Mouse (Mus musculus) E14TG2a.4 (cell line): ENCODE measurements around the gene Adk.

Source experiments
- H3K27me3 ChIP-seq: 2 replicates; pipeline ENCODE4 v1.6.1; 2014; ENCODE audit warnings: low read length, control low read depth; ENCODE audit not compliant: insufficient read depth
- H3K36me3 ChIP-seq: 2 replicates; pipeline ENCODE4 v1.6.1; 2014; ENCODE audit warnings: low read length, control low read depth; ENCODE audit not compliant: insufficient read depth
- H3K4me1 ChIP-seq: replicated peaks from 2 replicates; pipeline ENCODE4 v1.6.1; 2014; ENCODE audit warnings: low read depth, low read length, control low read depth
- H3K4me3 ChIP-seq: replicated peaks from 2 replicates; pipeline ENCODE4 v1.5.1; 2014; ENCODE audit warnings: mild to moderate bottlenecking, low read length
- H3K9me3 ChIP-seq: 2 replicates; pipeline ENCODE4 v1.6.1; 2014; ENCODE audit warnings: low read length, control low read depth
- CTCF ChIP-seq: conservative IDR thresholded peaks from 2 replicates; pipeline ENCODE4 v1.5.1; 2014; ENCODE audit warnings: low read length
- NANOG ChIP-seq: IDR thresholded peaks from 2 replicates; pipeline ENCODE4 v1.6.1; 2014; ENCODE audit warnings: borderline replicate concordance, low read length, mixed read lengths
- POU5F1 ChIP-seq: IDR thresholded peaks from 2 replicates; pipeline ENCODE4 v1.6.1; 2014; ENCODE audit warnings: low read length, borderline replicate concordance

Gene Adk

DNA sequence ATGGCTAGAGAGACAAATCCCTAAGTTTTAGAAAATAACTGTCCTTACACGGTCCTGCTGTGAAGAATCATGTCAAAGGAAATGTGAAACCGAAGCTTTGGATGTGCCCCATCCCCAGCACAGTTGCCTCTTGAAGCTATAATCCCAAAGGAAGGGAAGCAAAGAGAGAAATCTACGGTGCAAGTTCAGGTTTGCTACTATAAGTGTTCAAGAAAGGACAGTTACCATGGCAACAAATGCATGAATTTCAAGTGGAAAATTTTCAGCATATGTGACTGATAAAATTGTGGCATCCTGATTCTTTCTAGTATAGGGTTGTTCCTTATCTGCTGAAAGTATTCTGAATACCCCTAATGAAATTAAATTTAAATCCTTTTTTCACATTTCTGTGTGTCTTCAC lies 169.8 kb downstream of the Adk start:
- no peaks in the 10 kb centered on the region for H3K4me1 ChIP-seq
- TF ChIP-seq CTCF (no peak), POU5F1 (no peak), NANOG (no peak)
- no peak overlapping the region for H3K4me3 ChIP-seq
- no peaks in the 10 kb centered on the region for H3K9me3 ChIP-seq
- H3K36me3 ChIP-seq, result no peaks in the 10 kb centered on the region
- no peaks in the 10 kb centered on the region for H3K27me3 ChIP-seq

DNA sequence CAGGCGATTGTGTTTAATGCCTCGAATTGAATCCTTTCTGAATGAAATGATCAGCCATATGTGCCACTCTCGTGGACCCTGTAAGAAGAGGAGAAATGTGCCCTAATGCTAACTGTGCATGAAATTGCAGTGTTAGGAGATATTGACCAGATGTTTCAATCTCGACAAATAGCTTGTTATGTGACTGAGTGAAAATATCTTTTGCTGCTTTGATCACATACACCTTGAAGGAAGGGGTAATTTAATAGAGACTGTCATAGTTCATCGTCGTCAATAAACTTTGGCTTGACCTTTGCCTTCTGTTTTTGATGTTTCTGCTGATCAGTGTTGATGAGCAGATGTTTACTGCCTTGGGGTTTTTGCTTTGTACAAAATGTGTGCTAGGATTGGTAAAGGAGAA lies 171.1 kb downstream of the Adk start:
- TF ChIP-seq CTCF (no peak), NANOG (no peak), POU5F1 (no peak)
- Histone ChIP-seq H3K4me3 (no peak overlapping the region), H3K36me3 (no peaks in the 10 kb centered on the region), H3K9me3 (no peaks in the 10 kb centered on the region), H3K4me1 (no peaks in the 10 kb centered on the region), H3K27me3 (no peaks in the 10 kb centered on the region)

DNA sequence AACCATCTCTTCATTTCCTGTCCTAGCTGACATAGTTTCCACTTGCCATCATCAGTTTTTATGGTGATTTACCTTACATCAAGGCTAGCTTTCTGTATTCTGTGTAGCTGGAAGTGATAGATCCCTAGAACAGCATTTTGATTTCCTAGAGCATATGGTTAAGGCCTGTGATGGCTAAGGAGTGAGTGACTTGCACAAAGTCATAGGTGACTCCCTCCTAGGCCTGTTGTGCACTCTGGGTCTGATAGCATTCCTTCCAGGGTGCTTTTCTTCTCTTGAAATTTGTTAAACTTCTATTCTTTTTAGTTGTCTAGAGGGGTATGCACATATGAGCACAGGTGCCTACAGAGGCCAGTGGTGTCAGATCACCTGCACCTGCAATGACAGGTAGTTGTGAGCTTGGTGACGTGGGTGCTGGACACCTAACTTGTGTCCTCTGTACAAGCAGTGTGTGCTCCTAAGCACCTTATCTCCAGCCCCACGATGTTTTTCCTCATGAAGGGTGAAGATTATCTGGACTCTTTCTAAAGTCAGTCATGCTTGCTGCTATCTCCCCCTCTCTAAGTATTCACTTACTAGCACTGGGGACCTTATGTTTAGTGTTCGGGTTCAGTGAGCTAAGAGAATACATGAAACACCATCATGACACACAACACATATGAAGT lies 171.7 kb downstream of the Adk start:
- no peak for TF ChIP-seq NANOG
- TF ChIP-seq POU5F1, result no peak
- TF ChIP-seq CTCF, result no peak

DNA sequence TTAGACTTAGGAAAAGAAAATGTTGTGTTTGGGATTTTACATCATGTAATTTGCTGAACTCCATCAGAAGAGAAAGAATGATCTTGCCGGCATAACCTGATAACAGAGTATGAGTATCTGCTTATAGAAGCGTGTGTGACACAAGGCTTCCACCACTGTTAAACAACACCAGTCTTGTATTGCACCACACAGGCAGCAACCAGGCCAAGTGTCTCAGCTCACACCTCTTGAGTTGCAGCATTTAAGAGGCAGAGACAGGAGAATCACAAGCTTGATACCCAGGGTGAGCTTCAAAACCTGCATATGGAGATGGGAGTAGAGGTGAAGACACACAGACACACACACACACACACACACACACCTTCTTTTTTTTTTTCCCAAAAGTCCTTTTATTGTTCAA lies 184.7 kb downstream of the Adk start:
- Histone ChIP-seq H3K9me3 (no peaks in the 10 kb centered on the region), H3K27me3 (no peaks in the 10 kb centered on the region), H3K4me1 (peaks cover 10% of the 10 kb centered on the region; the same call in 1 of the 2 replicates), H3K36me3 (peaks cover 7% of the 10 kb centered on the region; the same call in 1 of the 2 replicates), H3K4me3 (no peak overlapping the region)
- no peak for TF ChIP-seq POU5F1
- no peak for TF ChIP-seq NANOG
- no peak for TF ChIP-seq CTCF

More for the DNA sequence above, 171.7 kb downstream of the Adk start:
- H3K36me3 ChIP-seq, result no peaks in the 10 kb centered on the region
- H3K4me1 ChIP-seq, result no peaks in the 10 kb centered on the region
- H3K9me3 ChIP-seq, result no peaks in the 10 kb centered on the region
- no peak overlapping the region for H3K4me3 ChIP-seq
- H3K27me3 ChIP-seq, result no peaks in the 10 kb centered on the region

DNA sequence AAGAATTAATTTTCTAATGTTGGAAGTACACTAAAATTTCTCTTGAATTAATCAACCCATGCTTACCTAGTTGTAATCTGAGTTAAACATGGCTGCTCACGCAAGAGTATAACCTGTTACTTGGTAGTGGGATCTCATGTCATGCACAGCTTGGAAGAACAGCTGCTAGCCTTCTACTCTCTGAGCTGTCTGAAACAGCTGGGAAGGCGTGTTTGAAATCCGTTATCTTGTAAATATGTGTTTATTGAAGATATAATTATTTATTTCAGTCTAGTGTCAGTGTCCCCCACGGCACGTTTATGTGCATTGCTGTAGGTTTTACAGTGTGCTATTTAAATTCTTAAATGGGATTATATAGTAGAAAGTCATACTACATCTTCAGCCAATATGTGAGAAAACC lies 188.7 kb downstream of the Adk start:
- peaks cover 10% of the 10 kb centered on the region; the same call in 1 of the 2 replicates for H3K4me1 ChIP-seq
- peaks cover 5% of the 10 kb centered on the region; the same call in 1 of the 2 replicates for H3K36me3 ChIP-seq

DNA sequence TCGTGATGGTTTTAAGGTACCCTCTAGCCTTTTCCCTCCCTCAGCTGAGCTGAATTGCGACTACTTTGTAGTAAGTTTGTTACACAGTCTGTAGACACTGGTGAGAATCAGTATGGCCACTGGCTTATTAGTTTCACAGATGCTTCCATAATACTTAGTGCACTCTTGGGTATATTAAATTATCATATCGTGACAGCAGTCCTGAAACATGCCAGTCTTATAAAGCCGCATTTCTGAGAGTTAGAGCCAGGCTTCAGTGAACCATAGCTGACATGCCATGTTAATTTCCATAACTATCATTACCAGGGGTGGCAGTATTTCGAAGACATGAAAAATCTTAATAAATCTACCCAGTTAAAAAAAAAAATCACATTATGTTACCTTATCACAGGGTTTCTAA lies 199.0 kb downstream of the Adk start:
- TF ChIP-seq CTCF, result no peak
- TF ChIP-seq NANOG, result no peak
- TF ChIP-seq POU5F1, result no peak
- no peak overlapping the region for H3K4me3 ChIP-seq
- no peaks in the 10 kb centered on the region for H3K27me3 ChIP-seq
- H3K4me1 ChIP-seq, result no peaks in the 10 kb centered on the region
- H3K36me3 ChIP-seq, result no peaks in the 10 kb centered on the region
- H3K9me3 ChIP-seq, result no peaks in the 10 kb centered on the region

More for the DNA sequence above, 188.7 kb downstream of the Adk start:
- Histone ChIP-seq H3K27me3 (no peaks in the 10 kb centered on the region), H3K4me3 (no peak overlapping the region), H3K9me3 (no peaks in the 10 kb centered on the region)
- TF ChIP-seq NANOG, result no peak
- TF ChIP-seq POU5F1, result no peak
- TF ChIP-seq CTCF, result no peak

DNA sequence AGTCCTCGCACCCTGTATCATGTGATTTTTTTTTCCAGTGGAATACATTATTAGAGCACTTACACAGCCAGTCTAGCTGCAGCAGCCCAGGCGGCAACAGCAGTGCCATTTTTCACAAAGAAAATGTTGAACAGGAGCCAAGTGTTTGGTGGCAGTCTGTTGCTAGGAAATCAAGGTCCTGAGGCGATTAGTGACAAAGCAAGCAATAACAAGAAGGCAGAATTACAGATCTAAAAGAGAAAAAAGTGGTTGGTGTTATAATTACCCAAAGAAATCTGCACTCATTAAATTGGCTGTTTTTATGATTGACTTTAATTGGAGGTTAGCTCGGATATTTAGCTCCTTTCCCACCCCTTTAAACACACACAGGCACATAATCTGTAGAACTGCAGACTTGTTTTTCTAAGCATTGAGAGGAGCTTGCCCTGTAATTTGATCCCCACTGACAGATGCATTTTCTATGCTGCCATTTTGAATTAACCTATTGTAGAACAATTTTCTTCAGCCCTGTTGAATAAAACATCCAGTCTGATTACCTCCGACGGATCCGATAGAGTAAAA lies 200.0 kb downstream of the Adk start:
- TF ChIP-seq CTCF (no peak), POU5F1 (no peak), NANOG (no peak)
- Histone ChIP-seq H3K9me3 (no peaks in the 10 kb centered on the region), H3K4me1 (no peaks in the 10 kb centered on the region), H3K36me3 (no peaks in the 10 kb centered on the region), H3K4me3 (no peak overlapping the region), H3K27me3 (no peaks in the 10 kb centered on the region)

DNA sequence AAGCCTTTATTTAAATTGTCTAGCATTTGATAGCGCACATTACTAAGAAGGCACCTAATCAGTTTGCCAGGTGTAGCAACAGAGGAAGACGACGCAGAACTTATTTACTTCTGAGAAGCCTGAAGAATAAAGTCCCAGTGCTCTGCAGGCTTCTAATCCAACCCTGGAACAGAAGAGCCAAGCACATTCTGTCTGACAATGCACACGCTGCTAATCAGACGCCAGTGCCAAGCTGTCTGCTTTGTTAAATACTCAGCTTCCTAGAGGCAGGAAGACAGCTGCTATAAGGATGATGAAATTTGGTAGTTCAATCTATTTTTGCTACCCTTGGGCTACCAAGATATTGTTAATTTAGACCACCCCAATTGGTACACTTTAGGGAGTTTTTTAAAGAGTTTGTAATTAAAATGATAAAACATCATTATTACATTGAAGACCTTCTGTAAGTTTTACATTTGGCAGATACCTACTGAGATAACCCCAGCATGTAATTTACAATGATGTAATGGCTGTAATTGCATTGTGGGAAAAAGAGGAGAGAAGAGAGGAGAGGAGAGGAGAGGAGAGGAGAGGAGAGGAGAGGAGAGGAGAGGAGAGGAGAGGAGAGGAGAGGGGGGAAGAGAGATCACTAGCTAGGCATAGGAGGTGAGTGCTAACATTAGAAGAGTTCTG lies 201.1 kb downstream of the Adk start:
- no peaks in the 10 kb centered on the region for H3K36me3 ChIP-seq
- H3K4me3 ChIP-seq, result no peak overlapping the region
- no peaks in the 10 kb centered on the region for H3K9me3 ChIP-seq
- no peaks in the 10 kb centered on the region for H3K27me3 ChIP-seq
- TF ChIP-seq CTCF (no peak), POU5F1 (no peak), NANOG (no peak)
- H3K4me1 ChIP-seq, result no peaks in the 10 kb centered on the region
